Mouse (Mus musculus): Measurements from ENCODE around the gene Gm8020. TPM values are rescaled to one million over a fixed set of nuclear protein-coding genes. Genes with fewer than 3 reads are reported as not detected.
"Not testable (repeated sequence)": the region's sequence is repeated elsewhere in the genome, so short reads cannot be mapped to it uniquely, and the experiment has no call there.

Gene Gm8020
- polyA plus RNA-seq (2015; fragmentation: Nextera tagmentation; extraction: Ambion mirVana), result not detected in 2 replicates

DNA sequence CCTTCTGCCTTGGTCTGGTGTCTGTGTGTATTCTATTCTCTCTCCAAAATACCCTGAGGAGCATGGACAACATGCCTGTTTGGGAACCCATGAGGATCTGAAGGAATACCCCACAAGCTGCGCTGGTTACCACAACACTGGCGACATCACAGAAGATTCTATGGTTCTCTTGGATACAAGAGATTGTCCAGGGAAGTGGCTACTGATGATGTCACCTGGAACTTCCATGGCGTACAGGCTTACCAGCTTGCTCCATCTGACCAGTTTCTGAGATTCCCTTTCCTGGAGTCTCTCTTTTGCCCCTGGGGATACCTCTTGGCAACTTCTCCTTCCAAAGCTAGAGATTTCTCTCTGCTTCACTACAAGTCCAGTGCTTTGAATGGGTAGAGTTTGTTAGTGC is at the start of gene Gm8020:
Gm8020 (minus strand) TSS at position 101 of the 400 bp plus-strand sequence.
- not testable (repeated sequence) for H3K36me3 ChIP-seq; H3K9me3 ChIP-seq; H3K9ac ChIP-seq; H3K27ac ChIP-seq; H3K4me1 ChIP-seq; H3K4me3 ChIP-seq; H3K4me2 ChIP-seq; ATAC-seq (ENCODE audit: insufficient number of reproducible peaks, low FRiP score, low TSS enrichment, low read depth); H3K27me3 ChIP-seq
- WGBS, result 64% methylated on average over 2 of the region's 3 CpGs

DNA sequence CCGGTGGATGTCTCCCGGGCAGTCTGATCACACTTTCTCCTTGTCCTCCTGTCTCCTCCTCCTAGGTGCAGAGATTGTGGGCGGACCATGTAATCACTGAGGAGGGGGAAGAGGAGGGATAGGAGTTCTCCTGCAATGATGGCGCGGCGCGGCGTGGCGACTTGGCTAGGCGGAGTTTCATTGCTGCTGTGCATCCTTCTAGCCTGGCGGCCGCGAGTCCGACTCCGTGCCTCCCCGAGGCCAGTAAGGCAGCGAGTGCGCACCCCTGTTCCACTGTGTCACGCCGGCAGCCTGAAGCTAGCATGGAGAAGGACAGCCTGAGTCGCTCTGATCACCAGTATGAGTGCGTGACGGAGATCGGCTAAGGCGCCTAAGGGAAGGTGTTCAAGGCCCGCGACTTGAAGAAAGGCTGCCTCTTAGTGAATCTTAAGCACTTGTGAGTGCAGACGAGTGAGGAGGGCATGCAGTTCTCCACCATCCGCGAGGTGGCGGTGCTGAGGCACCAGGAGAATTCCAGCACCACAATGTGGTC is 41.1 kb upstream of the Gm8020 start:
- not testable (repeated sequence) for H3K27me3 ChIP-seq; H3K9ac ChIP-seq; H3K4me1 ChIP-seq; H3K4me3 ChIP-seq; H3K9me3 ChIP-seq; H3K4me2 ChIP-seq; H3K36me3 ChIP-seq; H3K27ac ChIP-seq; ATAC-seq (ENCODE audit: insufficient number of reproducible peaks, low FRiP score, low TSS enrichment, low read depth)
- 8% methylated on average over 28 of the region's 31 CpGs for WGBS

DNA sequence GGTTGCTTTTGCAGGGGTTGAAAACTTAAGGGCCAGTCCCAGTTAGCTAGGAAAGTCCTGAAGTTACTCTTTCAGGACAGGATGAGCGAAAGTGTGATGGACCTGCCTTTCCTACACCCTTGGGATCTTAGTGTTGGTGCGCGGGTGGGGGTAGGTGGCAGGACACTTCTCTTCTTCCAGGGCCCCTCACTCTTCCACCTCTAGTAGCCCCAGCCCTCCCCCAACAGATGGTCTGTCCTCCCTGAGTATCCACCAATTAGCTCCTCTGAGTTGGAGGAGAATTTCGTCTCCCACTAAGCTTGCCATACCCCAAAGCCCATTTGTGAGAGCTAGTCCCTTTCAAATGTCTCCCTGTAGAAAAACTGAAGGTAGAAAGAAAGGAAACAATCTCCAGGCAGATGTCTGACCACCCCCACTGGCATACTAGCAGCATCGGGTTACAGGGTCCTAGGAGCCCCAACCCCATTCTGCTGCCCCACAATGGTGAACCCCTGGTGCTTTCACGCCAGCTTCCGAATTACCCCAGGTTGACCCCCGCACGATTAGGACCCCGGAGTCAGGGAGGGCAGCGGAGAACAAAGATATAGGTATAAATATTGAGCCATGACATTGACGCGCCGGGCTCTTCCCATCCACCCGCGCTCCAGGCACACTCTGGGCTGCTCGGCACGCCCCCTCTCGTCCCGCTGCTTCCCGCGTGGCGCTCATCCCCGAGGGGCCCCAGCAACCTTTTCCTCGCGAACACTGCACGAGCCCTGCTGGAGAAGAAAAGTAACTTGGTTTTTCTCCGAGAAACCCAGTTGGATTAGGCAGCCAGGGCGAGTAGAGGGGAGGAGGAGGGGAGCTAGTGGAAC is 40.4 kb upstream of the Gm8020 start:
- not testable (repeated sequence) for H3K4me2 ChIP-seq; H3K9ac ChIP-seq; ATAC-seq (ENCODE audit: insufficient number of reproducible peaks, low FRiP score, low TSS enrichment, low read depth); H3K27me3 ChIP-seq; H3K36me3 ChIP-seq; H3K4me1 ChIP-seq; H3K27ac ChIP-seq; H3K4me3 ChIP-seq; H3K9me3 ChIP-seq
- 16% methylated on average over 23 of the region's 29 CpGs for WGBS

DNA sequence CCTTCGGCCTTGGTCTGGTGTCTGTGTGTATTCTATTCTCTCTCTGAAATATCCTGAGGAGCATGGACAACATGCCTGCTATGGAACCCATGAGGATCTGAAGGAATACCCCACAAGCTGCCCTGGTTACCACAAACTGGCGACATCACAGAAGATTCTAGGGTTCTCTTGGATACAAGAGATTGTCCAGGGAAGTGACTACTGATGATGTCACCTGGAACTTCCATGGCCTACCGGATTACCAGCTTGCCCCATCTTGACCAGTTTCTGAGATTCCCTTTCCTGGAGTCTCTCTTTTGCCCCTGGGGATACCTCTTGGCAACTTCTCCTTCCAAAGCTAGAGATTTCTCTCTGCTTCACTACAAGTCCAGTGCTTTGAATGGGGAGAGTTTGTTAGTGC is 22.0 kb upstream of the Gm8020 start, which contains the start of gene Gm8024:
Gm8024 (minus strand) TSS at position 101 of the 400 bp plus-strand sequence.
- ATAC-seq (ENCODE audit: insufficient number of reproducible peaks, low FRiP score, low TSS enrichment, low read depth); H3K27ac ChIP-seq; H3K27me3 ChIP-seq; H3K9ac ChIP-seq; H3K4me1 ChIP-seq; H3K4me3 ChIP-seq; H3K9me3 ChIP-seq; H3K4me2 ChIP-seq; H3K36me3 ChIP-seq: not testable (repeated sequence)
- 90% methylated on average over 1 of the region's 3 CpGs for WGBS

DNA sequence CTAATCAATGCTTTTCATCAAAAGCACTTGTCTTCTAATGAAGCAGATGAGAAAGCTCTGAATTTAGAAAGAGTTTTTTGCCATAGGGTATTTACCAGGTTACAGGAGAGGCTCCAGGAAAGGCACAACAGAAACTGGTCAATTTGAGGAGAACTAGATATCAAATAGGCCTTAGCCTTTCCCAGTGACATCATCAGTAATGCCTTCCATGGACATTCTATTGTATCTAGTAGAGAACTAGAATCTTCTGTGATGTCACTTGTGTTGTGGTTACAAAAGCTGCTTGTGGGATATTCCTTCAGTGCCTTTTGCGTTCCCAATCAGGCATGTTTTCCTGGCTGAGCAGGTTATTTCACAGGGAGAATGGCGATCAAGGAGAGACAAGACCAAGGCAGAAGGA is 38.6 kb downstream of the Gm8020 start, which contains the start of gene Gm8011:
Gm8011 (plus strand) TSS at position 301 of the 400 bp plus-strand sequence.
- ATAC-seq (ENCODE audit: insufficient number of reproducible peaks, low FRiP score, low TSS enrichment, low read depth); H3K27me3 ChIP-seq; H3K4me2 ChIP-seq; H3K4me3 ChIP-seq; H3K9ac ChIP-seq; H3K9me3 ChIP-seq; H3K4me1 ChIP-seq; H3K27ac ChIP-seq; H3K36me3 ChIP-seq: not testable (repeated sequence)
- 71% methylated on average over 2 of the region's 2 CpGs for WGBS

Other genes with a start within 250 kb of the Gm8020 start
- not detected in 2 replicates for gene Gm17026, start 242.3 kb downstream of the Gm8020 start, polyA plus RNA-seq (2015; fragmentation: Nextera tagmentation; extraction: Ambion mirVana)
- gene Gm9611, start 205.0 kb downstream of the Gm8020 start, polyA plus RNA-seq (2015; fragmentation: Nextera tagmentation; extraction: Ambion mirVana), result not detected in 2 replicates
- not detected in 2 replicates for gene Gm7995, start 192.1 kb downstream of the Gm8020 start, polyA plus RNA-seq (2015; fragmentation: Nextera tagmentation; extraction: Ambion mirVana)
- gene Gm8005, start 62.7 kb downstream of the Gm8020 start, polyA plus RNA-seq (2015; fragmentation: Nextera tagmentation; extraction: Ambion mirVana), result not detected in 2 replicates
- not detected in 2 replicates for gene Gm8011, start 38.5 kb downstream of the Gm8020 start, polyA plus RNA-seq (2015; fragmentation: Nextera tagmentation; extraction: Ambion mirVana)
- not detected in 2 replicates for gene Gm8024, start 21.9 kb upstream of the Gm8020 start, polyA plus RNA-seq (2015; fragmentation: Nextera tagmentation; extraction: Ambion mirVana)
- not detected in 2 replicates for gene Gm17124, start 97.5 kb upstream of the Gm8020 start, polyA plus RNA-seq (2015; fragmentation: Nextera tagmentation; extraction: Ambion mirVana)
- not detected in 2 replicates for gene Gm3633, start 139.6 kb upstream of the Gm8020 start, polyA plus RNA-seq (2015; fragmentation: Nextera tagmentation; extraction: Ambion mirVana)
- gene Gm10378, start 153.6 kb upstream of the Gm8020 start, polyA plus RNA-seq (2015; fragmentation: Nextera tagmentation; extraction: Ambion mirVana), result not detected in 2 replicates